Mouse (Mus musculus) adrenal gland, postnatal 0 days (tissue): ENCODE results near the gene Trim39. TPM values are rescaled to one million over a fixed set of nuclear protein-coding genes. Genes with fewer than 3 reads are reported as not detected.

Source experiments
- polyA plus RNA-seq: library from polyadenylated mRNA; unstranded; fragments of >200 nt; fragmentation: Nextera tagmentation; extraction: Ambion mirVana; gene quantifications from 2 replicates; pipeline ENCODE4 v1.2.1, GENCODE M21; 2015

Gene Trim39
- polyA plus RNA-seq = 9.3 and 9.9 TPM in 2 replicates

DNA sequence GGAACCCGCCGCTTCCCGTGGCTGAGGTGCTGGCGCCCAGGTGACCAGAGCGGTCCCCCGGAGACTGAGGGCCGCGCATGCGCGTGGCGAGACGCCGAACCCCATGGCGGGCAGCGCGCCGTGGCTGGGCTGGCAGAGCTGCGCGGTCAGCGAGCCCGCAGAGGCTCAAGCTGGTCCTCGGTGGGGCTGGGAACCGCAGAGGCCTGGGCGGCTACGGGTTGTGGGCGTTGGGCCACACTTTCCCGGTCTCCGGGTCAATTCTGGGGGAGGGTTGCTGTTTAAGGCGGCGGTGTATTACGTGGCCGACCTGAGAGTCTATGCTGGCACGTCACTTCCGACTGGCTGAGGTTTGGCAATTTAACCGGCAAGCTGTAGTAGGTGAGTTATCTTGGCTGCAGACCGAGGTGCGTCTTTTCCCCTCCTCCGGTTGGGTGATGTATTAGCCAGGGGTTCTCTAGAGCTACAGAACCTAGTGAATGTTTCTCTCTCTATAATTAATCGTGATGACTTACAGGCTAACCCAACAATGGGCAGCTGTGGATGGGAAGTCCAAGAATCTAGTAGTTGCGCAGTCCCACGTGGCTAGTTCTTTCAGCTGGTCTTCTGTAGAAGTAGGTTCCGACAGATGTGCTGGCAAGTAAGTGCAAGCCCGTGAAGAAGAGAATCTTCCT is at the start of gene Trim39:
Trim39 (minus strand) TSS at position 662 of the 671 bp plus-strand sequence.

DNA sequence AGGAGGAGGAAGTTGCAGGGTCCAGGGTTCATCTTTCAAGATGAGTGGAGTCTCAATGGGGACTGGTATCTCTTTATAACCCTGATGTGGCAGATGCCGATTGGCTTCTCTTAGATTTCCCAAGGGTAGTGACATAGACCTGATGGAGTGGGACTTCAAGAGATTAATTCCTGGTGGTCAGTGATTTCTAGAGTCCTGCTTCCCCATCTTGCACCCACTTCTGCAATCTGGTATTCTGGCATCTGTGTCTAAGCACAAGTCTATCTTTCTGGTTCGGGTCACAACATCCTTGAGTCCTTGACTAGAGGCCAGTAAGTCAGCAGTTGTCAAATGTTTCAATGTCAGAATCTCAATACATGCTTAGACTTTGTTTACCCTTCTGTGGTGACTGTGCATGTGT is 14.3 kb upstream of the Trim39 start, which contains the start of gene H2-M10.2:
H2-M10.2 (minus strand) TSS at position 101 of the 400 bp plus-strand sequence.

GRCm38 (mm10) chr17:36257969-36258368 is 14.1 kb downstream of the Trim39 start, which contains the start of gene Rpp21:
Rpp21 (minus strand) TSS chr17:36258069.

Other genes starting within 250 kb of the Trim39 start
- 47.7 and 51.8 TPM in 2 replicates for gene H2-T23, start 239.4 kb downstream of the Trim39 start, polyA plus RNA-seq
- gene H2-T22, start 229.5 kb downstream of the Trim39 start, polyA plus RNA-seq = 27.9 and 31.3 TPM in 2 replicates
- not detected in 2 replicates for gene Gm6034, start 229.3 kb downstream of the Trim39 start, polyA plus RNA-seq
- gene Gm11127, start 213.9 kb downstream of the Trim39 start, polyA plus RNA-seq = 0.47 TPM in 1 of 2 replicates, not detected in the other
- not detected in 2 replicates for gene Gm19684, start 150.6 kb downstream of the Trim39 start, polyA plus RNA-seq
- gene Gm7030, start 142.8 kb downstream of the Trim39 start, polyA plus RNA-seq = not detected in 2 replicates
- gene Gm8909, start 103.7 kb downstream of the Trim39 start, polyA plus RNA-seq = 0.16 TPM in 1 of 2 replicates, not detected in the other
- 0.08 TPM in 1 of 2 replicates, not detected in the other for gene H2-T3, start 82.0 kb downstream of the Trim39 start, polyA plus RNA-seq
- gene Rpp21, start 14.2 kb downstream of the Trim39 start, polyA plus RNA-seq = 117 and 125 TPM in 2 replicates
- not detected in 2 replicates for gene H2-M10.2, start 14.2 kb upstream of the Trim39 start, polyA plus RNA-seq
- gene H2-M10.1, start 53.9 kb upstream of the Trim39 start, polyA plus RNA-seq = not detected in 2 replicates
- gene H2-M10.3, start 96.2 kb upstream of the Trim39 start, polyA plus RNA-seq = not detected in 2 replicates
- not detected in 2 replicates for gene H2-M10.4, start 190.1 kb upstream of the Trim39 start, polyA plus RNA-seq